ENCODE assay signal across 12 mouse cellular contexts in the genomic region with DNA sequence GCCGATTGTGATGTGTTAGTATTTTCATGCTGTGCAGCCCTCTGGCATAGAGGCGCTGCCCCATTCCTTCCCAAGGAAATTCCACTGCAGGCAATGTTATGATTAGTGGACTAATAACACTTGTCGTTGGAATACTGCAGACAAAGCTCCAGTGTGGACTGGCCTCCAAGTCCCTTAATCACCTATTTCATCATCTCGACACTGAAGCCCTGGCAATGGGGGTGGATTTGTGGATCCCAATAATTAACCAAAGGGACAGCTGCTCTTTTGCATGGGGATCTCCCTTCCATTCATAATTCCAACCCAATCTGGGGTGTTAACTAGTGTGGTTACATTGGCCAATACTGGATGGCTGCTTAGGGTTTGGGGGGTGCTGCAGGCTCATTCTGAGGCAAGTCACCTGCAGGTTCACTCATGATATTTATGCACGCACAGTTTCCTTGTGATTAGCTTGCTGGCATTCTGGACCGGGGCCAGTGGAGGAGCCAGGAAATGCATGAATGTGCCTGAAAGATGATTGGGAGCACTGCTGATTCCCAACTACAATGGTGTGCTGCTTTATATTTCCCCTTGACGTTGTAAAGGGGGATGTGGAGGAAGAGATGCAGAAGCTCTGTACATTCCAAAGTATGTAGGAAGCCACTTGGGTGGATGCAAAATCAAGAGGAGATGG. TPM values are rescaled to one million over a fixed set of nuclear protein-coding genes. Genes with fewer than 3 reads are reported as not detected.
DNase-seq lines count a peak whose midpoint lies in the region; ATAC-seq and TF ChIP-seq lines count a peak whose summit lies in the region.
"Had no signal": no experiment of that assay in that cellular context is flagged by ENCODE, and none has a peak within 500 bp of the region (broad histone marks: within the 10 kb centered on the region; RNA-seq: fewer than 3 reads in every experiment).

No protein-coding gene starts in this region.

- H3K27ac ChIP-seq in heart, embryonic 13.5 days (replicated peaks) = peak overlapping the region; percentile 61
- no peak overlapping the region for H3K27ac ChIP-seq in midbrain, postnatal 0 days (ENCODE audit: low read depth, low read length)
- H3K27ac ChIP-seq in midbrain, embryonic 14.5 days (replicated peaks; ENCODE audit: low read depth, low read length) = no peak overlapping the region
- no peak overlapping the region; the same call in 1 of the 2 replicates for H3K27ac ChIP-seq in stomach, postnatal 0 days (replicated peaks)

- no peak overlapping the region for H3K9ac ChIP-seq in heart, embryonic 13.5 days
- H3K9ac ChIP-seq in midbrain, postnatal 0 days (replicated peaks; ENCODE audit: low read length, poor library complexity, severe bottlenecking) = no peak overlapping the region
- H3K9ac ChIP-seq in midbrain, embryonic 14.5 days (replicated peaks; ENCODE audit: low read length) = no peak overlapping the region
- H3K9ac ChIP-seq in stomach, postnatal 0 days (ENCODE audit: low read length) = no peak overlapping the region
- H3K9ac ChIP-seq: limb, embryonic 13.5 days had no signal

- TF ChIP-seq CTCF in midbrain, postnatal 0 days (IDR thresholded peaks at IDR 0.05) = no peak
- TF ChIP-seq CTCF in stomach, postnatal 0 days (IDR thresholded peaks at IDR 0.05; ENCODE audit: low read depth) = no peak

- DNase-seq in adrenal gland, postnatal 25 days = peak; percentile 10
- no peak for DNase-seq in adrenal gland, adult 8-10 months
- DNase-seq in heart, postnatal 36 days = no peak
- DNase-seq in midbrain, postnatal 0 days (ENCODE audit: low spot score) = peak; percentile 12
- DNase-seq in midbrain, embryonic 14.5 days = no peak
- peak; percentile 51 for DNase-seq in stomach, postnatal 0 days (ENCODE audit: low spot score)
- no peak for DNase-seq in layer of hippocampus, adult 8-10 months (ENCODE audit: low spot score in 2 of 2)
- DNase-seq: thymus, adult 18-20 months had no signal

- peaks cover 47% of the 10 kb centered on the region for H3K4me1 ChIP-seq in heart, embryonic 13.5 days
- H3K4me1 ChIP-seq in midbrain, postnatal 0 days (ENCODE audit: insufficient read depth, low read length) = no peaks in the 10 kb centered on the region
- H3K4me1 ChIP-seq in midbrain, embryonic 14.5 days (ENCODE audit: control insufficient read depth, insufficient read depth, low read length) = no peaks in the 10 kb centered on the region
- no peaks in the 10 kb centered on the region for H3K4me1 ChIP-seq in stomach, postnatal 0 days (replicated peaks; ENCODE audit: control insufficient read depth, insufficient read depth)

- 48% methylated on average over 7 of the region's 7 CpGs for WGBS in heart, embryonic 13.5 days
- WGBS in midbrain, postnatal 0 days = 70% methylated on average over 7 of the region's 7 CpGs
- WGBS in midbrain, embryonic 14.5 days = 83% methylated on average over 7 of the region's 7 CpGs
- WGBS in stomach, postnatal 0 days = 40% methylated on average over 7 of the region's 7 CpGs

- H3K4me3 ChIP-seq in heart, embryonic 13.5 days = no peak overlapping the region
- H3K4me3 ChIP-seq in midbrain, postnatal 0 days (ENCODE audit: low read depth, low read length) = no peak overlapping the region
- H3K4me3 ChIP-seq in midbrain, embryonic 14.5 days (replicated peaks; ENCODE audit: low read depth, low read length) = no peak overlapping the region
- H3K4me3 ChIP-seq in stomach, postnatal 0 days (ENCODE audit: low read depth, low read length) = no peak overlapping the region
- H3K4me3 ChIP-seq: limb, embryonic 13.5 days had no signal

- no peaks in the 10 kb centered on the region for H3K36me3 ChIP-seq in heart, embryonic 13.5 days
- H3K36me3 ChIP-seq in midbrain, postnatal 0 days (ENCODE audit: insufficient read depth, low read length) = no peaks in the 10 kb centered on the region
- H3K36me3 ChIP-seq in midbrain, embryonic 14.5 days (ENCODE audit: control insufficient read depth, insufficient read depth, low read length) = no peaks in the 10 kb centered on the region
- H3K36me3 ChIP-seq in stomach, postnatal 0 days (ENCODE audit: control insufficient read depth, insufficient read depth, low read length) = no peaks in the 10 kb centered on the region
- H3K36me3 ChIP-seq: limb, embryonic 13.5 days had no signal

- no peak for TF ChIP-seq EP300 in stomach, postnatal 0 days (optimal IDR thresholded peaks at IDR 0.05)

- no peak overlapping the region for H3K4me2 ChIP-seq in heart, embryonic 13.5 days
- H3K4me2 ChIP-seq in midbrain, postnatal 0 days (ENCODE audit: low read depth, low read length, poor library complexity, severe bottlenecking) = no peak overlapping the region
- no peak overlapping the region for H3K4me2 ChIP-seq in midbrain, embryonic 14.5 days (ENCODE audit: low read length)
- no peak overlapping the region for H3K4me2 ChIP-seq in stomach, postnatal 0 days (replicated peaks; ENCODE audit: low read depth)
- H3K4me2 ChIP-seq: limb, embryonic 13.5 days had no signal

- H3K9me3 ChIP-seq in heart, embryonic 13.5 days = no peaks in the 10 kb centered on the region
- no peaks in the 10 kb centered on the region for H3K9me3 ChIP-seq in midbrain, postnatal 0 days (ENCODE audit: low read length)
- no peaks in the 10 kb centered on the region for H3K9me3 ChIP-seq in midbrain, embryonic 14.5 days (ENCODE audit: control insufficient read depth, low read length)
- no peaks in the 10 kb centered on the region for H3K9me3 ChIP-seq in stomach, postnatal 0 days (ENCODE audit: control insufficient read depth, low read length)
- H3K9me3 ChIP-seq: limb, embryonic 13.5 days had no signal

- ATAC-seq in heart, embryonic 13.5 days (ENCODE audit: extremely low read depth, insufficient number of reproducible peaks, low FRiP score, low TSS enrichment) = no peak
- no peak for ATAC-seq in midbrain, postnatal 0 days (ENCODE audit: low FRiP score)
- no peak for ATAC-seq in midbrain, embryonic 14.5 days (ENCODE audit: low FRiP score, low TSS enrichment)
- ATAC-seq in stomach, postnatal 0 days (ENCODE audit: low FRiP score, low TSS enrichment) = peak; percentile 51; the same call in 1 of the 2 replicates
- ATAC-seq: Patski had no signal

- H3K27me3 ChIP-seq in heart, embryonic 13.5 days (replicated peaks) = no peaks in the 10 kb centered on the region
- no peaks in the 10 kb centered on the region for H3K27me3 ChIP-seq in midbrain, postnatal 0 days (ENCODE audit: insufficient read depth, low read length)
- H3K27me3 ChIP-seq in midbrain, embryonic 14.5 days (ENCODE audit: control insufficient read depth, insufficient read depth, low read length) = no peaks in the 10 kb centered on the region
- H3K27me3 ChIP-seq in stomach, postnatal 0 days (ENCODE audit: control insufficient read depth, insufficient read depth, low read length) = no peaks in the 10 kb centered on the region
- H3K27me3 ChIP-seq: limb, embryonic 13.5 days had no signal

- intact Hi-C loops in heart, postnatal 36 days (cut with DNase I) = loop anchor here (5.0 kb wide), 1 partner anchor 97 kb away; no protein-coding TSS in a partner anchor

RNA-seq across cellular contexts. Expression of gene Plac1, which starts 25.2 kb away (rescaled TPM):
- not detected in 2 replicates for total RNA-seq in adrenal gland, postnatal 25 days (2021)
- total RNA-seq in adrenal gland, adult 8-10 months (2022) = not detected
- 7.6 and 8.0 TPM in 2 replicates for polyA plus RNA-seq in heart, embryonic 13.5 days (2015; fragmentation: Nextera tagmentation; extraction: Ambion mirVana)
- not detected for total RNA-seq in heart, postnatal 36 days (2021)
- not detected in 2 replicates for total RNA-seq in midbrain, postnatal 0 days (2014; rRNA removed)
- 0.25 and 0.38 TPM in 2 replicates for polyA plus RNA-seq in midbrain, postnatal 0 days (2015; fragmentation: Nextera tagmentation; extraction: Ambion mirVana)
- polyA plus RNA-seq in midbrain, embryonic 14.5 days (2014; fragmentation: Nextera tagmentation; extraction: Ambion mirVana) = 0.34 and 0.57 TPM in 2 replicates
- 1.2 and 1.6 TPM in 2 replicates for polyA plus RNA-seq in stomach, postnatal 0 days (2015; fragmentation: Nextera tagmentation; extraction: Ambion mirVana)
- not detected for total RNA-seq in layer of hippocampus, adult 8-10 months (2022)

RNA-seq across cellular contexts. Expression of gene Fam122b, which starts 54.9 kb away (rescaled TPM):
- total RNA-seq in adrenal gland, postnatal 25 days (2021) = 8.9 and 11.6 TPM in 2 replicates
- 1 to 10 TPM; 8.7 to 9.8 (median 9.3) TPM for total RNA-seq in adrenal gland, adult 8-10 months (2022)
- 21.1 and 23.8 TPM in 2 replicates for polyA plus RNA-seq in heart, embryonic 13.5 days (2015; fragmentation: Nextera tagmentation; extraction: Ambion mirVana)
- 1 to 10 TPM; 2.5 to 3.5 TPM for total RNA-seq in heart, postnatal 36 days (2021)
- total RNA-seq in midbrain, postnatal 0 days (2014; rRNA removed) = 1.1 and 3.8 TPM in 2 replicates
- polyA plus RNA-seq in midbrain, postnatal 0 days (2015; fragmentation: Nextera tagmentation; extraction: Ambion mirVana) = 2.0 and 3.0 TPM in 2 replicates
- 2.6 and 4.1 TPM in 2 replicates for polyA plus RNA-seq in midbrain, embryonic 14.5 days (2014; fragmentation: Nextera tagmentation; extraction: Ambion mirVana)
- 3.4 and 4.0 TPM in 2 replicates for polyA plus RNA-seq in stomach, postnatal 0 days (2015; fragmentation: Nextera tagmentation; extraction: Ambion mirVana)
- total RNA-seq in layer of hippocampus, adult 8-10 months (2022) = 1 to 10 TPM; 3.5 to 4.5 (median 3.6) TPM

RNA-seq across cellular contexts. Expression of gene Fam122c, which starts 58.5 kb away (rescaled TPM):
- total RNA-seq in adrenal gland, postnatal 25 days (2021) = not detected in 2 replicates
- not detected for total RNA-seq in adrenal gland, adult 8-10 months (2022)
- polyA plus RNA-seq in heart, embryonic 13.5 days (2015; fragmentation: Nextera tagmentation; extraction: Ambion mirVana) = not detected in 2 replicates
- total RNA-seq in heart, postnatal 36 days (2021) = not detected
- not detected in 2 replicates for total RNA-seq in midbrain, postnatal 0 days (2014; rRNA removed)
- not detected in 2 replicates for polyA plus RNA-seq in midbrain, postnatal 0 days (2015; fragmentation: Nextera tagmentation; extraction: Ambion mirVana)
- polyA plus RNA-seq in midbrain, embryonic 14.5 days (2014; fragmentation: Nextera tagmentation; extraction: Ambion mirVana) = not detected in 2 replicates
- polyA plus RNA-seq in stomach, postnatal 0 days (2015; fragmentation: Nextera tagmentation; extraction: Ambion mirVana) = not detected in 2 replicates
- not detected for total RNA-seq in layer of hippocampus, adult 8-10 months (2022)
- polyA plus RNA-seq: embryonic facial prominence, embryonic 14.5 days; limb, embryonic 13.5 days; Patski had no signal

Comparison
In these comparisons a context has a peak if more than half of its experiments do, and no peak if none do; other contexts are left out.
1. DNase-seq: peak in adrenal gland, postnatal 25 days (single experiment), midbrain, postnatal 0 days (single experiment) and stomach, postnatal 0 days (single experiment); none in adrenal gland, adult 8-10 months (single experiment), heart, postnatal 36 days (0 of 2), midbrain, embryonic 14.5 days (single experiment) and layer of hippocampus, adult 8-10 months (0 of 2).